Mouse (Mus musculus) spleen, adult 2 months (tissue): ENCODE results near the gene Tmem170b.

Source experiments
- CTCF ChIP-seq: fragments of 200-500 bp; IDR thresholded peaks from 2 replicates; pipeline ENCODE4 v1.5.1; 2011; ENCODE audit warnings: mild to moderate bottlenecking, inconsistent platforms; ENCODE audit not compliant: insufficient read depth, insufficient read length, insufficient replicate concordance; ENCODE audit errors: extremely low read depth
- POLR2A ChIP-seq: fragments of 200-500 bp; IDR thresholded peaks from 2 replicates; pipeline ENCODE4 v1.6.1; 2011; ENCODE audit warnings: low read depth, low read length, inconsistent platforms

- TF ChIP-seq CTCF (no peak), POLR2A (no peak)
These were observed 1.9 kb downstream of the Tmem170b start for GRCm38 (mm10) chr13:41607589-41607988.
